Mouse (Mus musculus) right cerebral cortex, postnatal 25 days (tissue): ENCODE data around the gene Sart3.

ENCODE experiments used
- DNase-seq: peaks from one replicate; pipeline ENCODE4 v3.0.0; 2022

The Sart3 gene

DNA sequence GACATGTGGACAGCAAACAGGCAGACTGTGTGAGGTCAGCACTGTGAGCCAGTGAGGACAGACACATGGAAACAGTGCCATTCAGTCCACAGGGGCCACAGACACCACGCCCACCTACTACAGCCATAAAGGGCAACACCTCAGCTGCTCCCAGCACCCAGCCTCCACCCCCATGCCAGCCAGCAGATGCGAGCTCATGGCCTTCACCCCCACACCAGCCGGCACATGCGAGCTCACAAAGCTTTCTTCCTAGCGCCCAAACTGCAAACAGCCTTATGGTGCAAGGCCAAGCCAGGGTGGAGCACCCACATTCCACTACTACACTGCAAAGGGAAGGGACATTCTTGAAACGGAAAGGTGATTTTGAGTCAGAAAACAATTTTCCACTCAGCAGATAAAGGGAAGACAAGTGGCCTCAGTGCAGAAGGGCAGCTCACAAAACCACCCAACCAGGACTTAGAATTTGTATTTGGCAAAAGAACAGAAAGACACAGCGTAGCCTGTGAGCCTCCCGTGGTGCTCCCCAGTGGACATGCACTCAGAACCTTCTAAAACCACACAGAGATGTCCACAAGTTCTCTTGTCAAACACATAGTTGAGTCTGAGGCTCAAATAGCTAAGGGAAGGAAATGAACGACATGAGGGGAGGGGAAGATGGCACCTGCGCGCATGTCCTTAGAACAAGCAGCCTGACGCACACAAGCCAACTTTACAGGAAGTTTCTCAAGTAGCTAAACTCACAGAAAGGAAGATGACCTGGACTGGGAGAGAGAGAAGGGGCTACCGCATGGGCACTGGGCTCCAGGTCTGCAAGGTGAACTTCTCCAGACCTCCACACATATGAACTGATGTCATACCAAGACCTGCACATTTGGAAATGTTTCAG is 6.4 kb downstream of the Sart3 start:
- DNase-seq = no peak

DNA sequence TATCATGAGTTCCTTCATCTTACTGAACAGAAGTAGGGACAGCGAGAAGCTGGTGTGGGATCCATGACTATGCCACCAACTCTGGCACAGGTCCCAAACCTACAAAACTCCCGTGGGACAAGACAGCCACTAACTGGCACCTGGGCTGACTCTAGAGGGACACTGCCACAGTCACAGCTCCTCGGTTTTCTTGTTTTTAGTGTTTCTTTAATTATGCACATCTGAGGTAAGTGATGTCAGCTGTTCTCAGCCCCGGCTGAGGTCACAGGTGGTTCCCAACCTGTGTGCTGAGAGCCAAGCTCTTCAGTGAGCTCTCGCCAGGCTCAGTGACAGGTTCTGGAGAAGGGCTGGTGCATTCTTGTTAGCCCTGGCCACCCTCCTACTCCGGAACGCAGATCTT is 7.9 kb downstream of the Sart3 start:
- DNase-seq = no peak

GRCm38 (mm10) chr5:113761585-113761984 is 10.7 kb downstream of the Sart3 start:
- DNase-seq = no peak

DNA sequence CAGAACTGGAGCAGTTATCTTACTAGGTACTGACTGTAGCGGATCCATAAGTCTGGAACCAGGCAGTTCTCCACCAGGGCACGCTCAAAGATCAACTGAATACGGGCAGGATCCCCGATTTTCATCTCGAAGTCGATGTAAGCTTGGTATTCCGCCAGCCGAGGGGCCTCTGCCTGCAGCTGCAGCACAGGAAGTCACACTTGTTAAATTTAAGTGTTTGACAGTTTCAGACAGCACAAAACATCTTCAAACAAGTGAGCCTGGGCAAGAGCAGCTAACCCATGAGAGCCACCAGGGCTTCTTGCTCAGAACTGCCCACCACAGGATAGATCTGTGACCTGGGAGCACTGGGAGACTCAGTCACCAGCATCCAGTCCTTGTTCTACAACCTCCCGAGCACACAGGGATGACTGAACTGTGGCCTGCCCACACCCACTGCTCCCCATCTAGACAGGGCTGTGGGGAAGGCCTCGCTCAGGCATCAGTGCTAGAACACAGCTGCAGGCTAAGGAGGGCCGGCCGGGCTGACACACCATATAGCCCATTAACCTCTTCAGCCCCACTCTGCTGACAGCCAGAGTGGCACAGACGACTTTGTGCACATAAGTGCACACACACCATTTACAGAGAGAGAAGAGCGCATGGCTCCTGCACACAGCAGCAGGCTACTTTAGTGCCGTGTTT is 16.8 kb downstream of the Sart3 start:
- no peak for DNase-seq

GRCm38 (mm10) chr5:113751521-113752157 is 20.7 kb downstream of the Sart3 start:
- DNase-seq = no peak

GRCm38 (mm10) chr5:113748556-113749331 is 23.6 kb downstream of the Sart3 start:
- no peak for DNase-seq

GRCm38 (mm10) chr5:113747629-113748028 is 24.7 kb downstream of the Sart3 start:
- no peak for DNase-seq

GRCm38 (mm10) chr5:113737607-113738237 is 34.6 kb downstream of the Sart3 start:
- no peak for DNase-seq

DNA sequence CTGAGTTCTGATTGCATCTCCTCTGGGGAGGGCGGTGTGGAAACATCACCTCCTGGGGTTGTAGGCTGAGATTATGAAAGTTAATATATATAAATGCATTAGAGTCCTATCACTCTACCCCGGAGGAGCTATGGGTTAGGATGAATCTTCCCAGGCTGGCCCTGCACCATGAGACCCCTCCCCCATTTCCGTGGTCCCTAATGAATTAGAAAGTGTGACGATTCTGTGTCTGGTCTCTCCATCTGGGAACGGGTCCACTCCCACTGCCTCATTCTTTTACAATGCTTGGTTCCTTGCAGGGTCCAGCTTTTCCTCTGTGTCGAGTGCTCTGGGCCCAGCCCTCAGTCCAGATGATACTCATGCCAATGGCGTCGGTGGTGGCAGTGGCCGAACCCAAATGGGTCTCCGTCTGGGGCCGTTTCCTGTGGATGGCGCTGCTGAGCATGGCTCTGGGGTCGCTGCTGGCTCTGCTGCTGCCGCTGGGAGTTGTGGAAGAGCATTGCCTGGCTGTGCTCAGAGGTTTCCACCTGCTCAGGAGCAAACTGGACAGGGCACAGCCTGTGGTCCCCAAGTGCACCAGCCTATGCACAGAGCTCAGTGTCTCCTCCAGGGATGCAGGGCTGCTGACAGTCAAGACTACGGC is 35.7 kb downstream of the Sart3 start:
- DNase-seq = no peak

DNA sequence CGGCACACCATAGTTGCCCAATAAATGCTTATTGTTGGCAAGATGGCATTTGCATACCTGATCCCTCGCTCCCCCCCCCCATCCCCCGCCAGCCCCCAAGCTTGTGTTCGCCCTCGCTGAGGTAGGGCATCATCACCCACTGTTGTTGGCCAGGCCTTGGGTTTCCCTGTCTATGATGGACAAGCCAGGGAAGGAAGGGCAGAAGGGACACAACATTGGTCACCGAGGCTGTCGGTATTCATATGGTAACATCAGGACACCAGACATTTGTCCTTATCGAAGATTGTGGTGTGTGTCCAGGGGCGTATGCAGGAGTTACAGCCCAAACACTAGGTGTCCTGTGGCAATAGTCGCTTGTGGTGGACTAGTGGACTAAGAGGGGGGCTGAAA is 36.2 kb downstream of the Sart3 start:
- no peak for DNase-seq

DNA sequence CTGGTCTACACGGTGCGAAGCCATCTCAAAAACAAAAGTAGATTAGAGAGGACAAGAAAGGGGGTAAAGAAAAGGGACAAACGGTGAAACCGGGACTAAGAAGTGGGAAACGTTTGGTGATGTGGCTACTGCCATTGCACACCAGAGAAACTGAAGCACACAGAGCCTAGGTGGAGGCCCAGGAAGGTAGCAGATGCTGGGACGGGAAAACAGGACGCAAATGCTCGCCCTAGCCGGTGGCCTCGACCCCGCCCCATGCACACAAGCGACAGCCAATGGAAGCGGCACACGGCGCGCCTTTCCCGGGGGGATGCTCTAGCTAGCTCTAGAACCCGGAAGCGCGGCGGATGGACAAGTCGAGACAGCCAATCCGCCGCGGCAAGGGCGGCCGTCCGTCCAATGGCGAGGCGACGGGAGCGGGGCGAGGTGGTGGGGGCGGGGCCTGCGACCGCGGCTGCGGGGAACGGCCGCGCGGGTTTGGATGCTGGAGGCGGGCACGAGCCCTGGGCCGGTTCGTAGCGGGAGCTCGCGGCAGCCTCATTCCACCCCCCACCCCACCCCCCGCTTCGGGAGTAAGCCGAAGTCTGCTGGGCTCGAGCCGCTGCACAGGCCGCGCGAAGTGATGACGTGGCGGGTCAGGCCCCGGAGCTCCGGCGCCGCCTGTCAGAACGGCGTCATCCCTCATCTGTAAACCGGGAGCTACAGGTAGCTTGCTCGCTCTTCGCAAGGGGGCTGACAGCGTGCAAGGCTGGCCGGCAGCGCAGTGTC is 36.8 kb downstream of the Sart3 start, which contains the start of gene Ficd:
Ficd (plus strand) TSS at position 459 of the 768 bp plus-strand sequence.
- DNase-seq = peak; percentile 91

GRCm38 (mm10) chr5:113735023-113735344 is 37.3 kb downstream of the Sart3 start:
- DNase-seq = no peak

- no peak for DNase-seq
These were observed 37.9 kb downstream of the Sart3 start for GRCm38 (mm10) chr5:113734376-113734775.

- DNase-seq = no peak
These were observed 40.1 kb downstream of the Sart3 start for GRCm38 (mm10) chr5:113732182-113732581.

DNA sequence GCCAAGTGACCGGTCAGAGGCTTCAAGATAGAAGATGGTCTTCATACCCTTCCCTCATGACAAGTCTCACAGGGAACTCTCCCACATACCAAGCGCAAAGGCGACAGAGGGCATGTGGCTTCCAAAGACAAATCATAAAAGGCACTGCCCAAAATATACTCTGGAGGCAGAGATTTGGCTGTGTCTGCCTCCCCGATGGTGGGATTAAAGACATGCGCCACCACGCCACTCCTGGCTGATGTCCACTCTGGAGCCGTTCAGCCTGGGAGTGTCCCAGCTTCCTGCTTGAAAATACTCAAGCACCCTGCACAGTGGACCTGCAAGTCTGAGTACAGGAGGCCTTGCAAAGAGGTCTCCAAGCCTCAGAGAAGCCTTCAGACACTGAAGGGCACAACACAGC is 41.1 kb downstream of the Sart3 start:
- no peak for DNase-seq

DNA sequence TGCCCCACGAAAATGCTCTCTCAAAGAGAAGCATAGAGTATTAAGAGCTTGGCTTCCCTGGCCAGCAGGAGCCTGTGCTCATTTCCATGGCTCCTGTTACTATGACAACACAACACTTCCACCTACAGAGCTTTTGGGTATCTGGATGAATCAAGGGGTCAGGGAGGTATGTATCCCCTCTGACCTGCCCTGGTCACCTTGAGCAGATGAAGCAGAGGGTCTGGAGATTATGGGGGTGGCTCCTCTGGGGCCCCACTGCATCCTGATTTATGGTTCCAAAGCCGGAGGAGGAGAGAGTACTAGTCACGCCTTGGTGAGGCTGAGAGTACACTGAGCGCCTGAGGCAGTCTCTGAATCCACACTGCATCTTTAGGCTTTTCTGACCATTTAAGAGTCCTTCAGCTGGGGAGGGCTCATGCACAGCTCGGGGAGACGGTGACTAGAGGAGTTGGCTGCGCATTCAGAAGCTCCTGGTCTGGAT is 41.6 kb downstream of the Sart3 start:
- DNase-seq = peak; percentile 49

DNA sequence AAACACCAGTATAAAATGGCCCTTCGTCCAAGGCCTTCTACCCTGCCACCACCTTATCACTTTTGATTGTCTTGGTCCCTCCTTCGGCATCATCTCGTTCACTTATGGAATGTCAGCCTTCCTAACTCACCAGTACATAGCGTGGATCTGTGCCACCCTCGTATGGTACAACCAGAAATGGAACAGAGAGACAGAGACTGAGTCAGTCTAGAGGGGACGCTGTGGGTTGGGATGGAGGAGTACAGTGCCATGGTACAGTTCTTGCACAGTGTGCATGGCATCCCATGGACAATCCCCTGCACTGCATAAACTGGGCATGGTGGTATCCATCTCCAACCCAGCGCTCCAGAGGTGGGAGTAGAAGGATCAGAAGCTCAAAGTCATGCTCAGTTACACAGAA is 43.6 kb downstream of the Sart3 start:
- DNase-seq = no peak

DNA sequence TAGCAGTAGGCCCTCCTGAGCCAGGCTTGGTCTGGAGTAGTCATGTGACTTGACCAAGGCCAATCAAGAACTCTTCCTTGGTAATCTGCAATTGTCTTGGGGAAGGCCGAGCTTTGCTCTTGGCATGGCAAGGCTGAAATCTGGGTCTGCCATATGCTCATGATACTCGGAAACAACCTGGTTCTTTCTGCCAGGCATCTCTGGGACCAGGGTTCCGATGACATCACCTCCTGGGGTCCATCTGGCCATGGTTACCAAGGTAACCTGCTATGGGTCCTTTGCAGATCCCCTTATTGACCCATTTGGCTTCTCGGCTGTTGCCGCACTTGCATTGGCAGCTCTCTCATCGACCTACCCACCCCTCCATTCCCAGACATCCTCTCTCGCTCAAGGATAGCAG is 44.3 kb downstream of the Sart3 start:
- no peak for DNase-seq

DNA sequence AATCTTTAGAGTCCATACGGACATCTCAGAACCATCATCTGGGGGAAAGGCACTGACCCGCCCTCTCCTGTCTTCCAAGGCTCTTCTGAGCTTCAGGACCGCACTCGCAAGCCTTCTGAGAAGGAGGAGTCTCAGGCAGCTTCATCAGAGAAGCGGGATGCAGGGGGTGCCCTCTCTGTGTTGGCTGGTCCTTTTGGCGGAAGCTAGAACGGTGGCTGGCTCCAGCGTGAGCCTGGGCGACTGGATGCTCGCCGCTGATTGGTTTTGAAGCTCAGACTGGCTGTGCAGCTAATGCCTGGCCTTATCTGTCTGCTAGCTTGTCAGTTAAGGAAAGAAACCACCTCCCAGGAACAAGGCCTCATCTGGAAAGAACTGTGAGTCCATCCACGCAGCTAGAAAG is 45.1 kb downstream of the Sart3 start:
- no peak for DNase-seq

DNA sequence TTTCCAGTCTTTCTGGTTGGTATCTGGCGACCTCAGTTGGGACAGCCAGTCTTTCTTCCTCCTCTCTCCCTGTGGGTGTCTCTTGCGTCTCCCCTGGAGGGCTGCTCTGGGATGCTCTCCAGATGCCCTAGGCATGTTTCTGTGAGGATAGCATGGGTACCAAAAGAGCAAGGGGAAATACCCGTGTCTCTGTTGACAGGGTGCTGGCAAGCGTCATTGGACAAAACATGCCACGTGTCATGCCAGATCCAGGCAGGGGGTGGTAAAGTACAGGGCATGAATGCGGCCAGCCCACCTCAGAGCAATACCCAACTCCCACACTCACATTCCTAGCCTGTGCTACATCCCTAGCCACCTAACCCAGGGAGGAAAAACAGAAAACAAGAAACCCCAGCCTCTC is 45.7 kb downstream of the Sart3 start:
- no peak for DNase-seq

GRCm38 (mm10) chr5:113725417-113725816 is 46.9 kb downstream of the Sart3 start:
- no peak for DNase-seq
